Mouse (Mus musculus): ENCODE data around the gene Sri. TPM values are rescaled to one million over a fixed set of nuclear protein-coding genes. Genes with fewer than 3 reads are reported as not detected.
"Not testable (repeated sequence)": the region's sequence is repeated elsewhere in the genome, so short reads cannot be mapped to it uniquely, and the experiment has no call there.

Gene Sri
- polyA plus RNA-seq (2015; fragmentation: Nextera tagmentation; extraction: Ambion mirVana), result 245 and 272 TPM in 2 replicates

DNA sequence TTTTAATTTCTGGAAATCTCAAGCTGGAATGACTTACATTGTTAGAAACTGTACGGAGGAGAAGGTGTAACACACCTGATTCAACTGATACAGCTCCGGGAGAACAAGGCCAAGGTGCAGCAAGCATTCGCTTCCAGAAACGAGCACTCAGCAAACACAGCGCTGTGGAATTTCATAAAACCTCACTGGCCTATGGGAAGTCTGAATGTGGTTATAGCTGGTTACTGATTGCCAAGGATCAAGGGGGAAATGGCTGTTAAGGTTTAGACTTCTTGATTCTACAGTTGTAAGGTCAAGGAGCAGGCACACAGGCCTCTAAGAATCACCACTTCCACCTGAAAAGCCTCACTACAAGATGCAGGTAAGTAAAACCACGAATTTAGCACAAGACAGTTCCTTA, at the start of gene Sri:
Gene Sri (plus strand): TSS at position 224 of the 400 bp plus-strand sequence.
- Histone ChIP-seq H3K27ac (no peak within 1 kb of the TSS), H3K4me3 (no peak within 1 kb of the TSS), H3K36me3 (no peaks in the 10 kb centered on the region), H3K27me3 (no peaks in the 10 kb centered on the region), H3K9ac (no peak within 1 kb of the TSS), H3K4me2 (no peak within 1 kb of the TSS), H3K9me3 (no peaks in the 10 kb centered on the region), H3K4me1 (no peaks in the 10 kb centered on the region)
- no peak for ATAC-seq (ENCODE audit: insufficient number of reproducible peaks, insufficient read depth, low FRiP score, low TSS enrichment, low read depth)
- WGBS, result 86% methylated on average over 6 of the region's 6 CpGs

DNA sequence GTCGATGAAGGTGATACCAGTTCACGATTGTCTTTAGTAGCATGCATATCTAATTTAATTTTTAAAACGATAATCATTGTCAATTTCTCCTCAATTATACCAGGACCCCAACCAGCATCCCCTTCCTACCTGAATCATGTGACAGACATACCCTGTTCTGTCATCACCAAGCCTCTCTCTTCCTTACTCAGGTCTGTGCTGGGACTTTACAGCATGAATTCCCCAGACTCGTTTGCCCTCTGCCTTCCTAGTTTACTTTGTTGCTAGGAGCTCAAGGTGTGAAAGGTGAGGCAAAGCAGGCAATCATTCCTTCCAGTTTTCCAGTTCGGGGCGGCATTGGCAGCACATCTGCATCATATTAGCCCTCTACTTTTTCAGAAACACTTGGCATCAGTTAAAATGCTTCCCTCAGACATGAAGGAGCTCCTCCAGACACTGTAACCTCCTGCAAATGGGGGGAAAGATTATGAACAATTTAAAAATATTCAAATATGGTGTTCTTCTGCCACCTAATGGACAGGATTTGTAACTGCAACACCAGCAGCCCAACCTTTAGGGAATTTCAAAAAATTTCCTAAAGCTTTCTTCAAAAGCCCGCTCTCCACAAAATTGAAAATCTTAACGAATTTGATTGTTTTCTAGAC, 49.4 kb upstream of the Sri start:
- Histone ChIP-seq H3K4me3 (no peak overlapping the region), H3K27ac (no peak overlapping the region), H3K27me3 (no peaks in the 10 kb centered on the region), H3K9ac (no peak overlapping the region), H3K36me3 (no peaks in the 10 kb centered on the region), H3K4me1 (0 out of 2 replicates have a peak, but pooled peaks cover 4% of the 10 kb centered on the region), H3K4me2 (peak overlapping the region; percentile 38), H3K9me3 (no peaks in the 10 kb centered on the region)
- ATAC-seq (ENCODE audit: insufficient number of reproducible peaks, insufficient read depth, low FRiP score, low TSS enrichment, low read depth), result no peak
- 36% methylated on average over 8 of the region's 8 CpGs for WGBS

DNA sequence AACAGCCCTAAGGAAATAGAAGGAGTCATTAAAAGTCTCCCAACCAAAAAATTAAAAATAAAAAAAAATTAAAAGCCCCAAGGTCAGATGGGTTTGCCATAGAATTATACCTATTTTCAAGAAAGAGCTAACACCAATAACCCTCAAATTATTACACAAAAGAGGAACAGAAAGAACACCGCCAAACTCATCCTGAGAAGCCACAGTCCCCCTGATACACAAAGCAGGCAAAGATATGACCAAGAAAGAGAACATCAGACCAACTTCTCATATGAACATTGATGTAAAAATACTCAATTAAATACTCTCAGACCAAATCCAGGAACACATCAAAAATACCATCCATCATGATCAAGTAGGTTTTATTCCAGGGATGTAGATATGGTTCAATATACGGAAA, 48.8 kb upstream of the Sri start:
- 88% methylated on average over 2 of the region's 2 CpGs for WGBS
- Histone ChIP-seq H3K36me3 (no peaks in the 10 kb centered on the region), H3K9me3 (no peaks in the 10 kb centered on the region), H3K4me3 (no peak overlapping the region), H3K27ac (no peak overlapping the region), H3K27me3 (no peaks in the 10 kb centered on the region), H3K4me1 (0 out of 2 replicates have a peak, but pooled peaks cover 4% of the 10 kb centered on the region), H3K9ac (no peak overlapping the region), H3K4me2 (no peak overlapping the region)
- ATAC-seq (ENCODE audit: insufficient number of reproducible peaks, insufficient read depth, low FRiP score, low TSS enrichment, low read depth), result no peak

DNA sequence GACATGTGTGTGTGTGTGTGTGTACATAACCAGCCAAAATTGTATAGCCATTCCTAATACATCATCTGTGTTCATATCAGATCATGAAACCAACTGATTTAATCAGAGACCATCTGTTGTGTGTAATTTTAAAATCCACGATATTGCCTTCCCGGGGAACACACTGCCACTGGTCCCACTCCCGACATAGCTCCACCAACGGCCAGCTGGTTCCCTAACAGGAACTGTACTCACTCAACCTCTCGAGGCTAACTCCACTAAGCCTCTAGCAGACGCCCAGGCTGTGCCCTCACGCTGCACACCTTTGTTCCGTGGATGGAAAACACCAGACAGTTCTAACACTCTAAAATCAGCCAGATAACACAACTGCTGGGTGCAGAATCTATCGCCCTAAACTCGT, 45.4 kb upstream of the Sri start:
- WGBS, result 75% methylated on average over 10 of the region's 10 CpGs

DNA sequence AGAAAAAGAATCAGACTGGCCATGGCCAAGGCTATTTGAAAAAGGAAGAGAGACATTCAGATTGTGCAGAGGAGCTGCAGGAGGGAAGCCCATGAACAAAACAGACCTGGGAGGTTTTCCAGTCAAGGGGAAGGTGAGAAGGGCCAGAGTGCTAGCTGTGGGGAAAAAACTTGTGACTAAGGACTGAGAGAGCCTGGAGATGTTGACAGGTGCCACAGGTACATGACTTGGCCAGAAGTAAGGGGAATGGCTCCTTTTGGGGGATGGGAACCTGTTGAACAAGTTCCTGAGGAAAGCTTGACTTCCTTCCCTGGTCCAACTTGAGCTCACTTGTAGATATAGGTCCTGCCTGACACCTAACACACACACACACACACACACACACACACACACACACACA, 43.1 kb upstream of the Sri start:
- no peak overlapping the region for H3K9ac ChIP-seq
- no peak overlapping the region for H3K27ac ChIP-seq
- H3K27me3 ChIP-seq, result no peaks in the 10 kb centered on the region
- no peak for ATAC-seq (ENCODE audit: insufficient number of reproducible peaks, insufficient read depth, low FRiP score, low TSS enrichment, low read depth)
- H3K4me3 ChIP-seq, result no peak overlapping the region
- no peaks in the 10 kb centered on the region for H3K4me1 ChIP-seq
- H3K9me3 ChIP-seq, result no peaks in the 10 kb centered on the region
- H3K4me2 ChIP-seq, result no peak overlapping the region
- no peaks in the 10 kb centered on the region for H3K36me3 ChIP-seq

More for the DNA sequence above, 45.4 kb upstream of the Sri start:
- no peak overlapping the region for H3K9ac ChIP-seq
- H3K4me1 ChIP-seq, result no peaks in the 10 kb centered on the region
- H3K4me3 ChIP-seq, result no peak overlapping the region
- H3K4me2 ChIP-seq, result no peak overlapping the region
- no peaks in the 10 kb centered on the region for H3K27me3 ChIP-seq
- H3K36me3 ChIP-seq, result no peaks in the 10 kb centered on the region
- H3K27ac ChIP-seq, result no peak overlapping the region
- no peak for ATAC-seq (ENCODE audit: insufficient number of reproducible peaks, insufficient read depth, low FRiP score, low TSS enrichment, low read depth)
- H3K9me3 ChIP-seq, result no peaks in the 10 kb centered on the region

DNA sequence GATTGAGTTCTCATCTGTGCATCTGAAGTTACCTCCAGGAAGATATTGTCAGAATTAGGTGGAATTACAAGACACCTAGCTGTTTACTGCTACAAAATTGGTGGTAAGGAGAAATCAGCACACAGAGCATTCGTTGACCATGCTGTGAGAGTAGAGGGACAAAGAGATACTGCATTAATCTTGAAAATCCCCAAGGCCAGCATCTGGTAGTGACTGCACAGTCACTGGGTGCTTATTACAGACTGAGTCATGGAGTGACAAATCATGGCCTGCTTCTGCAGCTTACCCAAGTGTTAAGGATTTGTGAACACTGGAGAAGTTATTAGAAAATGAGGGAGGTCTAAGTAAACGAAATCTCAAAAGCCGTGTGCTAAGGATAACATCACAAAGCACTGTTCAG, 32.6 kb upstream of the Sri start:
- no peak for ATAC-seq (ENCODE audit: insufficient number of reproducible peaks, insufficient read depth, low FRiP score, low TSS enrichment, low read depth)
- Histone ChIP-seq H3K4me1 (no peaks in the 10 kb centered on the region), H3K27me3 (no peaks in the 10 kb centered on the region), H3K9ac (no peak overlapping the region), H3K9me3 (no peaks in the 10 kb centered on the region), H3K27ac (no peak overlapping the region), H3K4me3 (no peak overlapping the region), H3K36me3 (no peaks in the 10 kb centered on the region), H3K4me2 (no peak overlapping the region)
- 75% methylated on average over 3 of the region's 3 CpGs for WGBS

DNA sequence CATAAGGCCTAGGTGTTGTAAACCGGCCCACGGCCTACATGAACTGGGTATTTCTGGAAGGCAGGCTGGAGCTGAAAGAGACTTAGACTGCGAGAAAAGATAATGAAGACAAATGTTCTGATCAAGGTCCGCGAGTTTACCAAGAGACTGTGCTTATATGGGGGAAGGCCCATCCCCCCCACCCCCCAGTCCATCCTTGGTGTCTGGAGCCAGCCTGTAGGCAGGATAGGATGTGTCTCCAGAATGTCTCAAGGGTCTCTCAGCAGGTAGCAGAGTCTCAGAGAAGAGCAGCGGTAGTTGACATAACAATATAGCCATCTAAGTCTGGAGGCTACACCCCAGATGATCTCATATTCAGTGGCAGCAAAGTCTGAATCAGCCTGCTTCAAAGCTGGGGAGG, 11.3 kb upstream of the Sri start:
- not testable (repeated sequence) for H3K27me3 ChIP-seq; ATAC-seq (ENCODE audit: insufficient number of reproducible peaks, insufficient read depth, low FRiP score, low TSS enrichment, low read depth); H3K4me2 ChIP-seq; H3K27ac ChIP-seq; H3K9me3 ChIP-seq; H3K9ac ChIP-seq; H3K4me3 ChIP-seq; H3K4me1 ChIP-seq; H3K36me3 ChIP-seq
- 96% methylated on average over 6 of the region's 6 CpGs for WGBS

DNA sequence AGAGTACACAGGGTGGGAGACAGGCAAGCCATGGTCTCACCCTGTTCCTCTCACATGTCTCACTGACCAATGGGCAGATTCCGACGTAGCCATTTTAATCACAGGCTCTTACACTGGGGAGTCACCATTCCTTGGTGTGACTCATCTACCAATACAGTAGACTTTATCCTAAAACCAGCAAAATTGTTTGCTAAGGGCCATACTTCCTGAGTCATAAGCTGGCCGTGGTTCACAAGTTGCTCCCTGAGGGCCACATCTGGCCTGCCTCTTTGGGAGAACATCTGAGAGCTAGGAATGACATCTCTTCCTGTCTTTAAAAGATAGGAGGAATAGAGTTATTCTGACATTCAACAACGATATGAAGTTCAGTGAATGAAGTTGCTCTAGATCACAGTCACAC, 7.9 kb downstream of the Sri start:
- peaks cover 7% of the 10 kb centered on the region; the same call in 1 of the 2 replicates for H3K36me3 ChIP-seq
- H3K4me2 ChIP-seq, result no peak overlapping the region
- 89% methylated on average over 4 of the region's 4 CpGs for WGBS
- no peak overlapping the region for H3K27ac ChIP-seq
- H3K9ac ChIP-seq, result no peak overlapping the region
- no peaks in the 10 kb centered on the region for H3K9me3 ChIP-seq
- no peaks in the 10 kb centered on the region for H3K27me3 ChIP-seq
- no peak overlapping the region for H3K4me3 ChIP-seq
- no peak for ATAC-seq (ENCODE audit: insufficient number of reproducible peaks, insufficient read depth, low FRiP score, low TSS enrichment, low read depth)
- peaks cover 13% of the 10 kb centered on the region for H3K4me1 ChIP-seq

DNA sequence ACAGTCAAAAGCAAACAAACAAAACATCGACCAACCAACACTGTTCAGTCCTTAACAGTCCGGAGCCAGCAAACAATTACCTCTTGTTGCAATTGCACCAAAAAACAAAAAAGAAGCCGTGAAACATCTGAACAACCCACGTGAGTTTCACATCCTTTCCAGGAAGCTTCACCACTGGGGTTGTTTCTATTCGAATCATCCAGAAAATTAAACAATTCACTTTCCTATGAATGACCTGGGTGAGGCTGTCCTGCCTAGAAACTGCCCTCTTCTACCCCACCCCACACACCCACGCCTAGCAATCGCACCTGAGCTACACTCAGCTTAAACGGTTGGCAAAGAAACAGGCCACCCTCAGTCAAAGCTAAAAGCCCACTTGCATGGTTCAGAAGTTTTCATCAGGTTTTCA, 9.8 kb downstream of the Sri start:
- H3K9ac ChIP-seq, result peak overlapping the region; percentile 91
- H3K9me3 ChIP-seq, result no peaks in the 10 kb centered on the region
- peaks cover 21% of the 10 kb centered on the region for H3K36me3 ChIP-seq
- WGBS, result 37% methylated on average over 8 of the region's 8 CpGs
- peak overlapping the region; percentile 84 for H3K4me3 ChIP-seq
- H3K27me3 ChIP-seq, result no peaks in the 10 kb centered on the region
- H3K27ac ChIP-seq, result peak overlapping the region; percentile 88
- H3K4me1 ChIP-seq, result peaks cover 13% of the 10 kb centered on the region
- no peak; the same call in 1 of the 2 replicates for ATAC-seq (ENCODE audit: insufficient number of reproducible peaks, insufficient read depth, low FRiP score, low TSS enrichment, low read depth)
- peak overlapping the region; percentile 71 for H3K4me2 ChIP-seq

DNA sequence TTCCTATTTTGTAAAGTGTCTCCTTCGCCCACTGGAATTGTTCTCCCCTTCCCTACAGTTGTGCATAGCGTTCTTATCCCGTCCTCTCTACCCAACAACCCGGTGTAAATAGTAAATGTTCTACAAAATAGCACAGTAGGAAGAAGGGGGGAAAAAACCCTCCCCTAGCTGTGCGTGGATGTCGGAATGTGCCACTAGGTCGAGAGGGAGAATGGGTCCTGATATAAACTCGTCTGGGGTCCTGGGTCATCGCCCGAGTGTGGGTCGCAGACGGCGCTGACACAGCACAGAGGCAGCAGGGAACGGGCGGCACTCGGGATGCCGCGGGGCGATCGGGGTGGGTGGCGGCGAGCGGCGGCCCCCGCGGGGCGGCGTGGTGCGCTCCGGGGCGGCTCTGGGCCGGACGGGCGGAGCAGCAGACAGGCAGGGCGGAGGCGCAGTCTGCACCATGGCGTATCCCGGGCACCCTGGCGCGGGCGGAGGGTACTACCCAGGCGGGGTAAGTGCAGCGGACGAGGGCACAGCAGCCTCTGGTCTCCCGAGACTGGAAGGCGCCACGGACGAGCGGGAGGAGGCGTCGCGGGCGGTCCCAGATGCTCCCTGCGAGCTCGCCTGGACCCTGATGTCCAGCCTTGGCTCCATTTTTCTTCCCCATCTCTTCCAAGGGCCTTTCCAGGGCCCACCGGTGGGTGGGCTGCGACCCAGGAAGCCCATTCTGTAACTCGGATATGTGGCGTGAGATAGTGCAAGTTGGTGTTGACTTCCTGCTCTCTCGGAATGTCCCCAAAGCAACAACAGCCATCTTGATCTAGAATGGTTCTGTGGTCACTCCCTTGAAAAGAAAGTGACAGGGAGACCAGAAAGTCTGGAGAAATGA, 10.5 kb downstream of the Sri start:
- Histone ChIP-seq H3K4me1 (peaks cover 13% of the 10 kb centered on the region), H3K4me3 (peak overlapping the region; percentile 84), H3K27me3 (no peaks in the 10 kb centered on the region), H3K4me2 (peak overlapping the region; percentile 71), H3K9me3 (no peaks in the 10 kb centered on the region), H3K27ac (peak overlapping the region; percentile 88), H3K36me3 (peaks cover 26% of the 10 kb centered on the region), H3K9ac (peak overlapping the region; percentile 91)
- peak; percentile 97 for ATAC-seq (ENCODE audit: insufficient number of reproducible peaks, insufficient read depth, low FRiP score, low TSS enrichment, low read depth)
- under 1% methylated on average over 50 of the region's 60 CpGs for WGBS

DNA sequence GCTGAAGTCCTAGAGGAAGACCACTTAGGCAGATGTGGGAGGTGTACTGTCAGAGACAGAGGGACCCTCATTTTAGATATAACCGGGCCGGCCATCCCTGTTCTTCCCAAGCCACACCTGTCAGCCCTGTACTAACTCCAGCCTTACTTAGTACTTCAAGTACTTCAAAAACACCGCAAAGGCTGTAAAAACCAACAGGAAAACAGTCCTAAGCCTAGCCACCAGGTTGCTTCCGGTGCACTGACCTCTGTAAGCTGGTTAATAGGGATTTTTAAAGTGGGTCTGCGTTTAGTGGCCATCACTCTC, 11.1 kb downstream of the Sri start:
- Histone ChIP-seq H3K4me2 (peak overlapping the region; percentile 71), H3K36me3 (peaks cover 28% of the 10 kb centered on the region), H3K4me3 (peak overlapping the region; percentile 84), H3K27me3 (no peaks in the 10 kb centered on the region), H3K9ac (peak overlapping the region; percentile 91), H3K27ac (0 out of 2 replicates have a peak overlapping the region, but pooled peaks have one; percentile 88), H3K9me3 (no peaks in the 10 kb centered on the region), H3K4me1 (peaks cover 13% of the 10 kb centered on the region)
- 62% methylated on average over 5 of the region's 5 CpGs for WGBS
- no peak for ATAC-seq (ENCODE audit: insufficient number of reproducible peaks, insufficient read depth, low FRiP score, low TSS enrichment, low read depth)

DNA sequence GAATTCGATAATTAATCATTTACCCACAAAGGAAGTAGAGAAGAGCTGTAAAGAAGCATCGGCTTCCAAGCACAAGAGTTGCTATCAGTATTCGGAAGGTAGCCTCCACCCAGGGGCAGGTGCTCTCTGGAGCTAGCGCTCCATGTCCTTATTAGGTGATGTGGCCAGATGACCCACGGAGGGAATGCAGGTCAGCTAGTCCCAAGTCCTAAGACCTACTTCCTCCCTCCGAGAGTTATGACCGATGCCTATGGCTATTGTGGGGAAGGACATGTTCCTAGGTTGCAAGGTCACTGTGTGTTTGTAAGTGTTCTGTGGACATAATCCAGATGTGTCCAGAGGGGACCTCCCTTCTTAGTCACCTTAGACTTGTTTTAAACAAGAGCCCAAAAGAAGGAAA, 12.2 kb downstream of the Sri start:
- H3K4me3 ChIP-seq, result no peak overlapping the region
- ATAC-seq (ENCODE audit: insufficient number of reproducible peaks, insufficient read depth, low FRiP score, low TSS enrichment, low read depth), result no peak
- H3K9me3 ChIP-seq, result no peaks in the 10 kb centered on the region
- H3K4me2 ChIP-seq, result no peak overlapping the region
- H3K4me1 ChIP-seq, result peaks cover 13% of the 10 kb centered on the region
- H3K27ac ChIP-seq, result no peak overlapping the region
- no peak overlapping the region for H3K9ac ChIP-seq
- H3K27me3 ChIP-seq, result no peaks in the 10 kb centered on the region
- peaks cover 35% of the 10 kb centered on the region for H3K36me3 ChIP-seq
- WGBS, result 89% methylated on average over 7 of the region's 7 CpGs
